Mouse (Mus musculus) limb, embryonic 10.5 days (tissue): ENCODE measurements at regions not wholly inside any gene's neighbourhood (a gene's known extent, or its start where the extent isn't known, plus 50 kb on each side); places are given as distances from the start of the nearest gene placed in this dataset.

Experiments used
- DNase-seq: peaks from one replicate; pipeline ENCODE4 v3.0.0-alpha.2; 2017; ENCODE audit warnings: low spot score
- H3K27ac ChIP-seq: fragments of 300-500 bp; sonication (generic); 2 replicates; pipeline ENCODE4 v1.5.1; 2016; ENCODE audit warnings: mild to moderate bottlenecking
- H3K27me3 ChIP-seq: fragments of 300-500 bp; sonication (generic); 2 replicates; pipeline ENCODE4 v1.6.1; 2016; ENCODE audit warnings: low read depth, mild to moderate bottlenecking; ENCODE audit not compliant: poor library complexity, severe bottlenecking
- H3K36me3 ChIP-seq: fragments of 300-500 bp; sonication (generic); 2 replicates; pipeline ENCODE4 v1.6.1; 2016; ENCODE audit warnings: mild to moderate bottlenecking, moderate library complexity
- H3K4me1 ChIP-seq: fragments of 300-500 bp; sonication (generic); 2 replicates; pipeline ENCODE4 v1.6.1; 2016
- H3K4me3 ChIP-seq: fragments of 300-500 bp; sonication (generic); 2 replicates; pipeline ENCODE4 v1.5.1; 2016; ENCODE audit warnings: mild to moderate bottlenecking, moderate library complexity
- H3K9me3 ChIP-seq: fragments of 300-500 bp; sonication (generic); replicated peaks from 2 replicates; pipeline ENCODE4 v1.6.1; 2016; ENCODE audit warnings: mild to moderate bottlenecking
- WGBS: fragments of 180-500 bp; shearing (Covaris S2); methylation state at CpG from one replicate; pipeline ENCODE4 v1.1.7; 2016; 5-methylcytosine and 5-hydroxymethylcytosine counted together

GRCm38 (mm10) chr12:16391630-16392269 lies 219.0 kb downstream of the Lpin1 start:
- no peaks in the 10 kb centered on the region for H3K27me3 ChIP-seq
- WGBS: 91% methylated on average over 5 of the region's 5 CpGs
- DNase-seq: no peak
- H3K9me3 ChIP-seq: no peaks in the 10 kb centered on the region
- H3K4me3 ChIP-seq: no peak overlapping the region
- H3K4me1 ChIP-seq: no peaks in the 10 kb centered on the region
- H3K36me3 ChIP-seq: no peaks in the 10 kb centered on the region
- no peak overlapping the region for H3K27ac ChIP-seq

GRCm38 (mm10) chr12:16391163-16391562 lies 219.6 kb downstream of the Lpin1 start:
- no peak for DNase-seq
- Histone ChIP-seq H3K4me1 (no peaks in the 10 kb centered on the region), H3K27me3 (no peaks in the 10 kb centered on the region), H3K27ac (no peak overlapping the region), H3K4me3 (no peak overlapping the region), H3K36me3 (no peaks in the 10 kb centered on the region), H3K9me3 (no peaks in the 10 kb centered on the region)
- 86% methylated on average over 5 of the region's 5 CpGs for WGBS

GRCm38 (mm10) chr12:16387035-16387434 lies 223.7 kb downstream of the Lpin1 start:
- H3K36me3 ChIP-seq: no peaks in the 10 kb centered on the region
- no peak overlapping the region for H3K4me3 ChIP-seq
- H3K27me3 ChIP-seq: no peaks in the 10 kb centered on the region
- no peak for DNase-seq
- WGBS: 85% methylated on average over 4 of the region's 4 CpGs
- no peak overlapping the region for H3K27ac ChIP-seq
- no peaks in the 10 kb centered on the region for H3K9me3 ChIP-seq
- no peaks in the 10 kb centered on the region for H3K4me1 ChIP-seq

GRCm38 (mm10) chr12:16384396-16384795 lies 226.4 kb downstream of the Lpin1 start:
- H3K4me3 ChIP-seq: no peak overlapping the region
- no peaks in the 10 kb centered on the region for H3K36me3 ChIP-seq
- no peaks in the 10 kb centered on the region for H3K4me1 ChIP-seq
- no peaks in the 10 kb centered on the region for H3K9me3 ChIP-seq
- no peak for DNase-seq
- 74% methylated on average over 1 of the region's 1 CpGs for WGBS
- no peaks in the 10 kb centered on the region for H3K27me3 ChIP-seq
- no peak overlapping the region for H3K27ac ChIP-seq

GRCm38 (mm10) chr12:16383499-16383935 lies 227.2 kb downstream of the Lpin1 start:
- WGBS: 78% methylated on average over 15 of the region's 15 CpGs
- H3K4me3 ChIP-seq: no peak overlapping the region
- no peak overlapping the region for H3K27ac ChIP-seq
- no peaks in the 10 kb centered on the region for H3K27me3 ChIP-seq
- H3K9me3 ChIP-seq: no peaks in the 10 kb centered on the region
- DNase-seq: no peak
- no peaks in the 10 kb centered on the region for H3K4me1 ChIP-seq
- H3K36me3 ChIP-seq: no peaks in the 10 kb centered on the region

GRCm38 (mm10) chr12:16382417-16382988 lies 228.3 kb downstream of the Lpin1 start:
- Histone ChIP-seq H3K36me3 (no peaks in the 10 kb centered on the region), H3K27me3 (no peaks in the 10 kb centered on the region), H3K9me3 (no peaks in the 10 kb centered on the region), H3K4me1 (no peaks in the 10 kb centered on the region), H3K4me3 (no peak overlapping the region), H3K27ac (no peak overlapping the region)
- WGBS: 92% methylated on average over 11 of the region's 11 CpGs
- DNase-seq: no peak

GRCm38 (mm10) chr12:16381026-16381425 lies 229.7 kb downstream of the Lpin1 start:
- no peaks in the 10 kb centered on the region for H3K9me3 ChIP-seq
- H3K27me3 ChIP-seq: no peaks in the 10 kb centered on the region
- H3K36me3 ChIP-seq: no peaks in the 10 kb centered on the region
- WGBS: 80% methylated on average over 4 of the region's 4 CpGs
- H3K4me1 ChIP-seq: no peaks in the 10 kb centered on the region
- H3K4me3 ChIP-seq: no peak overlapping the region
- no peak for DNase-seq
- H3K27ac ChIP-seq: no peak overlapping the region

- no peaks in the 10 kb centered on the region for H3K27me3 ChIP-seq
- no peaks in the 10 kb centered on the region for H3K4me1 ChIP-seq
- no peak for DNase-seq
- no peaks in the 10 kb centered on the region for H3K9me3 ChIP-seq
- no peak overlapping the region for H3K4me3 ChIP-seq
- 83% methylated on average over 2 of the region's 2 CpGs for WGBS
- H3K27ac ChIP-seq: no peak overlapping the region
- no peaks in the 10 kb centered on the region for H3K36me3 ChIP-seq
Measured at GRCm38 (mm10) chr12:16380346-16380745, 230.4 kb downstream of the Lpin1 start.

- WGBS: 89% methylated on average over 2 of the region's 2 CpGs
- H3K4me3 ChIP-seq: no peak overlapping the region
- no peaks in the 10 kb centered on the region for H3K9me3 ChIP-seq
- no peak overlapping the region for H3K27ac ChIP-seq
- no peak for DNase-seq
- H3K36me3 ChIP-seq: no peaks in the 10 kb centered on the region
- no peaks in the 10 kb centered on the region for H3K27me3 ChIP-seq
- no peaks in the 10 kb centered on the region for H3K4me1 ChIP-seq
Measured at GRCm38 (mm10) chr12:16379415-16379814, 231.4 kb downstream of the Lpin1 start.

- no peak for DNase-seq
- Histone ChIP-seq H3K4me3 (no peak overlapping the region), H3K4me1 (no peaks in the 10 kb centered on the region), H3K36me3 (no peaks in the 10 kb centered on the region), H3K9me3 (no peaks in the 10 kb centered on the region), H3K27ac (no peak overlapping the region), H3K27me3 (no peaks in the 10 kb centered on the region)
- WGBS: 87% methylated on average over 3 of the region's 3 CpGs
Measured at GRCm38 (mm10) chr12:16378501-16378900, 232.3 kb downstream of the Lpin1 start.

- H3K36me3 ChIP-seq: no peaks in the 10 kb centered on the region
- no peak overlapping the region for H3K4me3 ChIP-seq
- no peak for DNase-seq
- no peak overlapping the region for H3K27ac ChIP-seq
- H3K4me1 ChIP-seq: no peaks in the 10 kb centered on the region
- no peaks in the 10 kb centered on the region for H3K9me3 ChIP-seq
- WGBS: 77% methylated on average over 4 of the region's 4 CpGs
- no peaks in the 10 kb centered on the region for H3K27me3 ChIP-seq
Measured at GRCm38 (mm10) chr12:16374331-16374996, 236.3 kb downstream of the Lpin1 start.

GRCm38 (mm10) chr12:16370061-16370460 lies 240.7 kb downstream of the Lpin1 start:
- no peaks in the 10 kb centered on the region for H3K4me1 ChIP-seq
- no peaks in the 10 kb centered on the region for H3K9me3 ChIP-seq
- no peak overlapping the region for H3K27ac ChIP-seq
- H3K27me3 ChIP-seq: no peaks in the 10 kb centered on the region
- H3K36me3 ChIP-seq: no peaks in the 10 kb centered on the region
- 77% methylated on average over 7 of the region's 7 CpGs for WGBS
- DNase-seq: no peak
- no peak overlapping the region for H3K4me3 ChIP-seq

GRCm38 (mm10) chr12:16362341-16362740 lies 248.4 kb downstream of the Lpin1 start:
- Histone ChIP-seq H3K4me3 (no peak overlapping the region), H3K36me3 (no peaks in the 10 kb centered on the region), H3K9me3 (0 out of 2 replicates have a peak, but pooled peaks cover 3% of the 10 kb centered on the region), H3K27me3 (no peaks in the 10 kb centered on the region), H3K27ac (no peak overlapping the region), H3K4me1 (no peaks in the 10 kb centered on the region)
- DNase-seq: no peak
